Mouse (Mus musculus) heart, postnatal 36 days (tissue): Measurements from ENCODE around the gene Siglecg. TPM values are rescaled to one million over a fixed set of nuclear protein-coding genes. Genes with fewer than 3 reads are reported as not detected.
"Not testable (repeated sequence)": the region's sequence is repeated elsewhere in the genome, so short reads cannot be mapped to it uniquely, and the experiment has no call there.

Source experiments
- DNase-seq, 2 experiments: peaks; one replicate each; pipeline ENCODE4 v3.0.0; 2021 to 2022
- intact Hi-C: fragments of 180-260 bp; cut with DNase I; formaldehyde crosslinking; loops from one replicate; pipeline ENCODE4 v1.15.1; 2025
- total RNA-seq, 2 experiments: library from RNA; stranded (reverse); gene quantifications; 2 replicates each; pipeline ENCODE4 v1.2.3; 2021

Gene Siglecg
- total RNA-seq: under 1 TPM; 0.22 to 0.51 TPM

- intact Hi-C loops: no loop called here
- DNase-seq: no peak
Measured at GRCm38 (mm10) chr7:43408131-43408553, at the start of gene Siglecg. Gene Siglecg (plus strand): TSS chr7:43408204.

GRCm38 (mm10) chr7:43358556-43358955 lies 49.4 kb upstream of the Siglecg start:
- intact Hi-C loops: no loop called here
- DNase-seq: no peak

GRCm38 (mm10) chr7:43361442-43361841 lies 46.6 kb upstream of the Siglecg start:
- intact Hi-C loops: no loop called here

GRCm38 (mm10) chr7:43362021-43362420 lies 46.0 kb upstream of the Siglecg start:
- DNase-seq: no peak
- intact Hi-C loops: no loop called here

More at GRCm38 (mm10) chr7:43361442-43361841, 46.6 kb upstream of the Siglecg start:
- no peak for DNase-seq

GRCm38 (mm10) chr7:43378226-43378625 lies 29.8 kb upstream of the Siglecg start:
- intact Hi-C loops: no loop called here
- peak; percentile 19 to 20 for DNase-seq

- DNase-seq: peak in 1 of 2 experiments; percentile 2
- intact Hi-C loops: no loop called here
Measured at GRCm38 (mm10) chr7:43392349-43393121, 15.5 kb upstream of the Siglecg start.

- intact Hi-C loops: no loop called here
- no peak for DNase-seq
Measured at GRCm38 (mm10) chr7:43399501-43399900, 8.5 kb upstream of the Siglecg start.

- no peak for DNase-seq
- intact Hi-C loops: no loop called here
Measured at GRCm38 (mm10) chr7:43402718-43403117, 5.3 kb upstream of the Siglecg start.

GRCm38 (mm10) chr7:43407573-43407972 lies 431 bp upstream of the Siglecg start:
- no peak for DNase-seq
- intact Hi-C loops: no loop called here

GRCm38 (mm10) chr7:43409084-43409483 lies 1.1 kb downstream of the Siglecg start:
- DNase-seq: no peak
- intact Hi-C loops: no loop called here

GRCm38 (mm10) chr7:43411724-43412123 lies 3.7 kb downstream of the Siglecg start:
- intact Hi-C loops, DNase-seq: not testable (repeated sequence)

GRCm38 (mm10) chr7:43417298-43417697 lies 9.3 kb downstream of the Siglecg start:
- DNase-seq: no peak
- intact Hi-C loops: no loop called here

- peak; percentile 85 to 91 for DNase-seq
- intact Hi-C loops: loop anchor here (1.0 kb wide), 1 partner anchor 43 kb away; no protein-coding TSS in a partner anchor
Measured at GRCm38 (mm10) chr7:43422995-43423617, 15.1 kb downstream of the Siglecg start.

GRCm38 (mm10) chr7:43423991-43424625 lies 16.1 kb downstream of the Siglecg start:
- intact Hi-C loops: loop anchor here (1.0 kb wide), 1 partner anchor 42 kb away; no protein-coding TSS in a partner anchor
- DNase-seq: no peak

GRCm38 (mm10) chr7:43427406-43427805 lies 19.4 kb downstream of the Siglecg start, which contains the start of gene Lim2:
Gene Lim2 (plus strand): TSS chr7:43427670.
- intact Hi-C loops: no loop called here
- DNase-seq: no peak

GRCm38 (mm10) chr7:43429500-43429899 lies 21.5 kb downstream of the Siglecg start:
- intact Hi-C loops: no loop called here
- no peak for DNase-seq

- intact Hi-C loops: no loop called here
- no peak for DNase-seq
Measured at GRCm38 (mm10) chr7:43432891-43433290, 24.9 kb downstream of the Siglecg start.

- DNase-seq: no peak
- intact Hi-C loops: no loop called here
Measured at GRCm38 (mm10) chr7:43434676-43435075, 26.7 kb downstream of the Siglecg start.

- DNase-seq: no peak
- intact Hi-C loops: no loop called here
Measured at GRCm38 (mm10) chr7:43436341-43437255, 28.6 kb downstream of the Siglecg start, which contains the start of gene Nkg7. Gene Nkg7 (plus strand): TSS chr7:43437073.

- intact Hi-C loops: no loop called here
- DNase-seq: no peak
Measured at GRCm38 (mm10) chr7:43438611-43439010, 30.6 kb downstream of the Siglecg start.
